Mouse (Mus musculus): ENCODE measurements around the gene Gtdc1.

- no peak for TF ChIP-seq CTCF (IDR thresholded peaks at IDR 0.05; ENCODE audit: extremely low read depth, insufficient read depth, insufficient read length, insufficient replicate concordance)
- TF ChIP-seq POLR2A (IDR thresholded peaks at IDR 0.05; ENCODE audit: low read depth, low read length): no peak
Observed at GRCm38 (mm10) chr2:44583491-44583890, 344.0 kb downstream of the Gtdc1 start.

All from spleen, adult 2 months (tissue).